Mouse (Mus musculus) embryonic fibroblast, embryonic 13.5 days (primary cell): ENCODE measurements at regions not wholly inside any gene's neighbourhood (a gene's known extent, or its start where the extent isn't known, plus 50 kb on each side); places are given as distances from the start of the nearest gene placed in this dataset.

Experiments
- CTCF ChIP-seq: IDR thresholded peaks from 2 replicates; pipeline ENCODE4 v1.5.1; 2011; ENCODE audit warnings: mild to moderate bottlenecking, control low read depth, low read length, moderate library complexity, borderline replicate concordance; ENCODE audit not compliant: insufficient read depth
- POLR2A ChIP-seq: IDR thresholded peaks from 2 replicates; pipeline ENCODE4 v1.6.1; 2011; ENCODE audit warnings: low read depth, mild to moderate bottlenecking, control low read depth, low read length, moderate library complexity

- TF ChIP-seq POLR2A (no peak), CTCF (no peak)
Measured at GRCm38 (mm10) chr13:28663950-28664681, 289.4 kb downstream of the Sox4 start.
